Mouse (Mus musculus): ENCODE results near the gene Cpsf6. TPM values are rescaled to one million over a fixed set of nuclear protein-coding genes. Genes with fewer than 3 reads are reported as not detected.
"Not testable (repeated sequence)": the region's sequence is repeated elsewhere in the genome, so short reads cannot be mapped to it uniquely, and the experiment has no call there.

Cpsf6 gene
- total RNA-seq, 2 experiments from 2014 or later = 104 to 110 TPM

DNA sequence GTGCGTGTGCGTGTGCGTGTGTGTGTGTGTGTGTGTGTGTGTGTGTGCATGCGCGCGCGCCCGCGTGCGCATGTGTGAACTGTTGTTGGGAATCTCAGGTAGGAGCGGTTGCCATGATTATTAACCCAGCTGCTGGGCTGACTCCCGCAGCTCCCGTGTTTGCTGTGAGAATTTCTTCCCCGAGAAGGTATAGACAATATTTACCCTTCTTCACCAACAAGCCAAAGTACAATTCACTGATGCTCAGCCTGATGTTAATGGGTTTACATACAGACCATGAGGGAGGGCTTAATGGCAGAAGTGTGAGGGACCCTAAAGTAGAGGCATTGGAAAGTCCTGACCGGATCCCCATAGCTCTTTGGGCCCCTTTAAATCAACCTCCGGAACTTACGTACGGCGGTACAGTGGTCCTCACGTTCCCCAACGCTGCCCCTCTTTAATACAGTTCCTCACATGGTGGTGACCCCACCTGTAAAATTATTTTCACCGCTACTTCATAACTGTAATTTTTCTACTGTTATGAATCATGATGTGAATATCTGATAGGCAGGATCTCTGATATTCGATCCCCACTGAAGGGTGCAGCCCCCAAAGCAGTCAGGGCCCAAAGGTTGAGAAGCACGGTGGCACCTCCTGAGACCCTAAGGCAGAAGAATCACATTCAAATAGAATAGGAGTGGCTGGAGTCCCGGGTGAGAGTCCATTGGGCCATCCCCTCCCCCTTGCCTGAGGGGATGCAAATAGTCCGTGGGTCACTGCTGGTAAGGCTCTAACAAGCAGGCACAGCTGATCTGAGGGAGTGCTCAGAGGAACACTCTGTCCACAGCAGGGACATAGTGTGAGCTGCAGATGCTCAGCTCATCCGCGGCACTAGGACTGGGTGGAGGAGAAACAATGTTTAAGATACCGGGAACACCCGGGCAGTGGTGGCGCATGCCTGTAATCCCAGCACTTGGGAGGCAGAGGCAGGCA is 10.4 kb upstream of the Cpsf6 start:
- DNase-seq (ENCODE audit: extremely low spot score in 1 of 2, low spot score in 2 of 2) = no peak
- intact Hi-C loops (cut with DNase I) = no loop called here

DNA sequence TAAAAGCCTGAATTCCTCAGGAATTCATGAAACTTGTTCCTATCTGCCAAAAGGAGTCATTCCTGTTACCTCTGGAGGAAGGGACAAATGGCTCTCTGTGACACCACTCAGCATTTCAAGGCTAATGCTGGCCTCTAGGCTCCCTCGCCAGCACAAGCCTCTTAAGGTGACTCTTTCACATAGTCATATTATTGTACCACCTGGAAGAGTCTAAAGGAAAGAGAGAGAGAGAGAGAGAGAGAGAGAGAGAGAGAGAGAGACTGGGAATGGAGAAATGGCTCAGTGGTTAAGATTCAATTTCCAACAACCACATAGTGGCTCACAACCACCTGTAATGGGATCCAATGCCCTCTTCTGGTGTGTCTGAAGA is 9.5 kb upstream of the Cpsf6 start:
- intact Hi-C loops (cut with DNase I) = no loop called here
- no peak for DNase-seq (ENCODE audit: extremely low spot score in 1 of 2, low spot score in 2 of 2)

DNA sequence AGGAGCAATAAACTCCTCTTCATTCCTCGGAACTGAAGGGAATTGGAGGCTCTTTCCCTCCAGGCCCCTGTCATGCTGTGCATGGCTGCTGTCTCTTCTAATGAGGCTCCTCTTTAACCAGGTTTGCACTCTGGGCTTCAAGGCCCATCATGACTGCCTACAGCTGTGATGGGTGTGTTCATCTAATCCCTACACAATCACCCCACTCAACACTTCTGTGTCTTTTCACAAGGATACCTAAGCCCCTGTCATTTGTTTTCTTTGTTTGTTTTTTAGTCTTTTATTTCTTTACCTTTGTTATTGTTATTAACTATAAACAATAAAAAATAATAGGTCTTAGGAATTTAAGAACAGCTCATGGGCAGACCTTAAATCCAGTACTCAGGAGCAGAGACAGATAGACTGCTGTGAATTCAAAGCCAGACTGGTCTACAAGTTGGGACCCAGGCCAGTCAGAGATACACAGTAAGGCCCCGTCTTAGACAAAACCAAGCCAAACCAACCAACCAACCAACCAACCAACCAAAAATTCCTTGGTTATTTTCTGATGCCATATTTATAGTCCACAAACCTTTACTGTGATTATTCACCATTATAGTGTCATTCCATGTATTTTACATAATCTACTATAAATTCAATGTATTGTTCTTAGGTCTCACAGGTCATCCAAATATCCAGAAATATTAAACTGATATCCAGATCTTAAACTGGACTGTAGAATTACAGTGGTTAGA is 9.0 kb upstream of the Cpsf6 start:
- intact Hi-C loops (cut with DNase I) = no loop called here

GRCm38 (mm10) chr10:117387961-117388636 is 8.3 kb upstream of the Cpsf6 start:
- DNase-seq (ENCODE audit: extremely low spot score in 1 of 2, low spot score in 2 of 2); intact Hi-C loops (cut with DNase I): not testable (repeated sequence)

More for the DNA sequence above, 9.0 kb upstream of the Cpsf6 start:
- no peak for DNase-seq (ENCODE audit: extremely low spot score in 1 of 2, low spot score in 2 of 2)

- intact Hi-C loops (cut with DNase I) = no loop called here
- DNase-seq (ENCODE audit: extremely low spot score in 1 of 2, low spot score in 2 of 2) = no peak
Observed at GRCm38 (mm10) chr10:117386981-117387380, 7.2 kb upstream of the Cpsf6 start.

DNA sequence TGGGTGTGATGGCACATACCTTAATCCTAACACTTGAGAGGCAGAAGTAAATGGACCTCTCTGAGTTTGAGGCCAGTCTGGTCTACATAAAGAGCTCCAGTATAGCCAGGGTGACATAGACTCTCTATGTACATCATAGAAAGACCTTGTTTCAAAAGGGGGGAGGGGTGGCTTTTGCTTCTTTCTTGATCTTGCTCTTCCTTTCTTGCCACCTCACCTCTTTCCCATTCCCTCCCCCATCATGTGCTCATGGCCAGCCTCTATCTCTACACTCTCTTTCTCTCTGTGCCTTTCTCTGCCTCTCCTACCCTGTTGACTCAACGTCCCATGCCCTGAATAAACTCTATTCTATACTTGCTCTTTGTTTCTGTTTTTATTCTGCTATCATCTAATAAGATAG is 6.4 kb upstream of the Cpsf6 start:
- intact Hi-C loops (cut with DNase I) = no loop called here
- DNase-seq (ENCODE audit: extremely low spot score in 1 of 2, low spot score in 2 of 2) = no peak

DNA sequence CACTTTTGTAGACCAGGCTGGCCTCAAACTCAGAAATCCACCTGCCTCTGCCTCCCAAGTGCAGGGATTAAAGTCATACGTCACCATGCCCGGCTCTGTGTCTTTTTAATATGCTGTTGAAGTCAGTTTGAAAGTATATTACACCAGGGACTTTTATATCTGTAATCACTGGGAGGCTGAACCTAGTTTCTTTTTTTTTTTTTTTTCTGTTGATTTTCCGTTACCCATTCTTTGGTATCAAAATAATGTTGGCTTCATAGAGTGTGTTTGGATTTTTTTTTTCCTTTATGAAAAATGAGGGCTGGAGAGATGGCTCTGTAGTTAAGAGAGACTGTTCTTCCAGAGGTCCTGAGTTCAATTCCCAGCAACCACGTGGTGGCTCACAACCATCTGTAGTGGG is 5.6 kb upstream of the Cpsf6 start:
- intact Hi-C loops (cut with DNase I) = no loop called here
- DNase-seq (ENCODE audit: extremely low spot score in 1 of 2, low spot score in 2 of 2) = no peak

DNA sequence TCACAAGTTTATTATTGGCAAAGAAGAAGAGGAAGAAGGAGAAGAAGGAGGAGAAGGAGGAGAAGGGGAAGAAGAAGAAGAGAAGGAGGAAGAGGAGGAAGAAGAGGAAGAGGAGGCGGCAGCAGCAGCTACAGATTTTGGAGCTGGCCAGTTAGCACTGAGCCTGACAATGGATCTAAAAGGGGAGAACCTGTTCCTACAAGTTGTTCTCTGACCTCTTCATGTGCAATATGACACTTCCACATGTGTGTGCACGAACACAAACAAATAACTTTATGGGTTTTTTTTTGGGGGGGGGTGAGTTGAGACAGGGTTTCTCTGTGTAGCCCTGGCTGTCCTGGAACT is 5.2 kb upstream of the Cpsf6 start:
- intact Hi-C loops (cut with DNase I) = no loop called here
- DNase-seq (ENCODE audit: extremely low spot score in 1 of 2, low spot score in 2 of 2) = no peak

DNA sequence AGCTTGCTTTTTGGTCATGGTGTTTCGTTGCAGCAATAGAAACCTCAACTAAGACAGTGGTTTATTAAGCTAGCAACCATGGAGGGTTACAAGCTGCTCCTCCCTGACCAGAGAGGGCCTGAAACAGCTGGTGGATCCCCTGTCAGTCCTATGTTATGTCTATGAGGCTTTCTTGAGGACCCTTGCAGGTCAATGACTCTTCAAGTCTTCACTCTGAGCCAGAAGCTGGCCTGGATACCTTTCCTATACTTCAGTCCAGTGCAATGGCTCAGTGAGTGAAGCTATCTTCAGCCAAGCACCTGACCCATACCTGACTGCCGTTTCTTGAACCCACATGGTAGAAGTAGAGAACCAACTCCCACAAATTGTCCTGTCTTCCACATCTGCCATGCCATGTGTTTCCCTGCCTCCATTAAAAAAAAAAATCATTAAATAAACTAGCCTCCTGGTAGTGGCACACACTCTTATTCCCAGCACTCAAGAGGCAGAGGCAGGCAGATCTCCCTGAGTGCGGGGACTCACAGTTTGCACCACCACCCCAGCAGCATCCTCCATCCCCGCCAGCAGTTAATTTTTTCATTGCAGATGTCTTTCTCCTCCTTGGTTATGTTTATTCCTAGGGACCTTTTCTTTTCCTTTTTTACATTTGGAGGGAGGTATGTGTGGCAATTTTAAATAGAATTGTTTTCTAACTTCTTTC is 4.7 kb upstream of the Cpsf6 start:
- intact Hi-C loops (cut with DNase I) = no loop called here
- no peak for DNase-seq (ENCODE audit: extremely low spot score in 1 of 2, low spot score in 2 of 2)

- intact Hi-C loops (cut with DNase I) = no loop called here
- DNase-seq (ENCODE audit: extremely low spot score in 1 of 2, low spot score in 2 of 2) = no peak
Observed at GRCm38 (mm10) chr10:117383941-117384340, 4.1 kb upstream of the Cpsf6 start.

DNA sequence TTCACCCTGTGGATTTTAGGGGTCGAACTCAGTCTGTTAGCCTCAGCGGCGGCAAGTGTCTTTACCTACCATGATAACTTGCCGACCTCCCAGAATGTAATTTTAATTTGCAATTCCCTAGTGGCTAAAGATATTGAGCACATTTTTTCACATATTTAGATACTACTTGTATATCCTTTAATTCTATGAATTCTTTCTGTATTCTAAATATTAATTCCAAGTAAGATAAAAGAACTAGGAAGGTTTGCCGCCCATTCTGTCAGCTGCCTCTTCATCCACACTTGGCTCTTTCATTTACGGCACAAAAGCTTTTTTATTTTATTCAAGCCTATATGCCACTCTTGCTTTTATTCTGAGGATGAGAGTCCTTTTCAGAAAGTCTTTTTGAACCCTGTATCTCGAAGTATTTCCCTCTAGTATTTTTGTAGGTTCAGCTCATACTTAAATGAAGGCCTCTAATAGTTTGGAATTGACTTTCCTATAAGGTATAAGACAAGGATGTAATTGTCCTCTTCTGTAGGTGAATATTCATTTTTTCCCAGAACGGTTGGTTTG is 3.3 kb upstream of the Cpsf6 start:
- intact Hi-C loops (cut with DNase I) = no loop called here
- DNase-seq (ENCODE audit: extremely low spot score in 1 of 2, low spot score in 2 of 2) = no peak

GRCm38 (mm10) chr10:117382146-117382545 is 2.3 kb upstream of the Cpsf6 start:
- no peak for DNase-seq (ENCODE audit: extremely low spot score in 1 of 2, low spot score in 2 of 2)

GRCm38 (mm10) chr10:117380721-117381570 is 1.1 kb upstream of the Cpsf6 start:
- no peak for DNase-seq (ENCODE audit: extremely low spot score in 1 of 2, low spot score in 2 of 2)
- intact Hi-C loops (cut with DNase I) = no loop called here

More at GRCm38 (mm10) chr10:117382146-117382545, 2.3 kb upstream of the Cpsf6 start:
- intact Hi-C loops (cut with DNase I) = no loop called here

DNA sequence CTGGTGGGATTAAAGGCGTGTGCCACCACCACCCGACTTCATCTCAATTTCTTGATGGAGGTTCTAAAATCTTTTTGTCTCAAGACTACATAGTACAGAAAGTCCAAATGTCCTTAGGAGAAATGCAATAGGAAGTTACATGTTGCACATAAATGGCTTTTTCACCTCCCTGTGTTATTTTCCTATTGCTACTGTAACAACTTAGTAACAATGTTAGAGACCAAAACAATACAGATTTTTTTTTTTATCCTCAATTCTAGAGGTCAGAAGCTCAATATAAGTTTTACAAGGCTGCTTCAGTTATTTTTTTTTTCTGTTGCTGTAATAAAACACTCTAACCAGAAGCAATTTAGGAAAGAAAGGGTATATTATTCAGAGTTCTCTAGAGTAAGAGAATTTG is 374 bp downstream of the Cpsf6 start:
- no peak for DNase-seq (ENCODE audit: extremely low spot score in 1 of 2, low spot score in 2 of 2)
- intact Hi-C loops (cut with DNase I) = loop anchor here (5.0 kb wide), 1 partner anchor 53 kb away; no protein-coding TSS in a partner anchor

- DNase-seq (ENCODE audit: extremely low spot score in 1 of 2, low spot score in 2 of 2) = no peak
- intact Hi-C loops (cut with DNase I) = loop anchor here (5.0 kb wide), 1 partner anchor 54 kb away; no protein-coding TSS in a partner anchor
Observed at GRCm38 (mm10) chr10:117378642-117379041, 1.2 kb downstream of the Cpsf6 start.

DNA sequence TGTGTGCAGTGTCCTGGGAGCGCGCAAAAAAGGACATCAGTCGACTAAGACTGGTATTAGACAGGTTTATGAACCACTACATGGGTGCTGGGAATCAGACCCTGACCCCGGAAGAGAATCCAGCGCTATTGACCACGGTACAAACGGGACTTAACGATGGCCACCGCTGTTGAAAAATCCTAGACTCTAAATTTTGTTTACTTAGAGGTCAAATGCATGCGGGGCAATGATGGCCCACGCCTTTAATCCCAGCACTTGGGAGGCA is 1.6 kb downstream of the Cpsf6 start:
- intact Hi-C loops (cut with DNase I) = loop anchor here (5.0 kb wide), 1 partner anchor 54 kb away; no protein-coding TSS in a partner anchor
- DNase-seq (ENCODE audit: extremely low spot score in 1 of 2, low spot score in 2 of 2) = no peak

DNA sequence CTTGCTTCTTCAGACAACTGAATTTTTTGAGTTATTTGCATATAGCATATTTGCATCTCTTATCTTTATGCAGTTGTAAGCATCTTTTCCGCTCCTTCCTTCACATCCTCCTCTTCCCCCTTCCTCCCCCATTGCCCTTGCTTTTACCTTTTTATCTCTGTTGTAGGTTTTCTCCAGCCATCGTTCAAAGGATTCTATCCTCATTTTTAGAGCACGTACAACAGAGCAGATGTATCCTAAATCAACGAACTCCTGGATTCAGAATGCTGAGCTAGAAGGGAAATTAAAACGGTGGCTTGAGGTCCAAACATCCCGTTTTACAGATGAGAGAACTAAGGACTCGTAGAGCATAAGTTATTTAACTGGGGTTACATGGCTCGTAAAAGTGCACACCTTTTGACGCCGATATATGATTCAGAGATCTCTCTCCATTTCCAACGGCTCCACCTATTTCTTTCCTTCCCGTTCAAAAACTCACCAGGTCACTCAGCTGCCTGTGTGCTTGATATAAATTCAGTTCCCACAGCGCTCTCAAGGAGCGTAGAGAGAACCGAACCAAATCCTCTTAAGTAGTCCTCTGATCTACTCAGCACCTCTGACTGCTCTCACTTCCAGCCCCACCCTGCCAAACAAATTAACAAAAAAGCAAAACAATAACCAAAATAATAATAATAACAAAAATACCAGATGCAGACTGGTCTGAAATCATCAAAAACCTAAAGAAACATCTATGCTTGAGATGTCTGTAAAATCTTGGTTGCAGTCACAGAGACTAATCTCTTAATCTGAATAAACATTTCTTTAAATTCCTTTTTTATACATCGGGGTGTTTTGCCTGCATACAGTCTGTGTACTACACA is 2.2 kb downstream of the Cpsf6 start:
- DNase-seq (ENCODE audit: extremely low spot score in 1 of 2, low spot score in 2 of 2) = no peak
- intact Hi-C loops (cut with DNase I) = loop anchor here (5.0 kb wide), 1 partner anchor 55 kb away; no protein-coding TSS in a partner anchor
